Mouse (Mus musculus): ENCODE measurements around the gene Med14.

- TF ChIP-seq POLR2A (IDR thresholded peaks at IDR 0.05; ENCODE audit: borderline replicate concordance, extremely low read depth, low read depth, low read length) (no peak), CTCF (IDR thresholded peaks at IDR 0.05; ENCODE audit: insufficient read depth, low read length) (no peak)
Observed at GRCm38 (mm10) chrX:12653879-12654278, 108.0 kb downstream of the Med14 start.

Data from lung, adult 2 months (tissue).